ENCODE assay signal across 21 mouse cellular contexts in genomic region chr17:88194693-88195092, GRCm38 (mm10).
"Had no signal": no experiment of that assay in that cellular context is flagged by ENCODE, and none has a peak within 500 bp of the region (broad histone marks: within the 10 kb centered on the region; RNA-seq: fewer than 3 reads in every experiment).

No protein-coding gene starts in this region.

- H3K27me3 ChIP-seq: heart, embryonic 13.5 days; heart, embryonic 15.5 days; hindbrain, embryonic 13.5 days; hindbrain, embryonic 15.5 days; intestine, embryonic 15.5 days; kidney, embryonic 15.5 days; limb, embryonic 13.5 days; limb, embryonic 15.5 days; liver, embryonic 12.5 days had no signal

- H3K4me2 ChIP-seq: heart, embryonic 11.5 days; heart, embryonic 13.5 days; heart, embryonic 15.5 days; hindbrain, embryonic 13.5 days; hindbrain, embryonic 15.5 days; intestine, embryonic 15.5 days; kidney, embryonic 15.5 days; limb, embryonic 13.5 days; limb, embryonic 15.5 days; liver, embryonic 12.5 days had no signal

- DNase-seq: heart, postnatal 14 days; heart, postnatal 36 days; kidney, adult 11 months; kidney, adult 2 months; kidney, adult 9 months; kidney, postnatal 14 days; kidney, postnatal 36 days; left cerebral cortex, postnatal 4 days had no signal

- H3K4me1 ChIP-seq: heart, embryonic 13.5 days; heart, embryonic 15.5 days; hindbrain, embryonic 15.5 days; intestine, embryonic 15.5 days; kidney, embryonic 15.5 days; limb, embryonic 15.5 days; liver, embryonic 12.5 days had no signal

- H3K27ac ChIP-seq: heart, embryonic 13.5 days; heart, embryonic 15.5 days; hindbrain, embryonic 13.5 days; hindbrain, embryonic 15.5 days; hindbrain, postnatal 0 days; intestine, embryonic 15.5 days; kidney, embryonic 15.5 days; kidney, postnatal 0 days; limb, embryonic 13.5 days; liver, embryonic 12.5 days; liver, embryonic 14.5 days had no signal

- H3K4me3 ChIP-seq: heart, embryonic 13.5 days; heart, embryonic 15.5 days; hindbrain, embryonic 13.5 days; hindbrain, embryonic 15.5 days; intestine, embryonic 15.5 days; kidney, embryonic 15.5 days; limb, embryonic 13.5 days; limb, embryonic 15.5 days; liver, embryonic 12.5 days had no signal

- H3K9me3 ChIP-seq: heart, embryonic 13.5 days; heart, embryonic 15.5 days; hindbrain, embryonic 13.5 days; hindbrain, embryonic 15.5 days; intestine, embryonic 15.5 days; kidney, embryonic 15.5 days; limb, embryonic 13.5 days; limb, embryonic 15.5 days; liver, embryonic 12.5 days had no signal

- H3K36me3 ChIP-seq: heart, embryonic 13.5 days; heart, embryonic 15.5 days; hindbrain, embryonic 13.5 days; hindbrain, embryonic 15.5 days; intestine, embryonic 15.5 days; kidney, embryonic 15.5 days; limb, embryonic 13.5 days; limb, embryonic 15.5 days; liver, embryonic 12.5 days had no signal

- H3K9ac ChIP-seq: heart, embryonic 13.5 days; heart, embryonic 15.5 days; hindbrain, embryonic 13.5 days; hindbrain, embryonic 15.5 days; intestine, embryonic 15.5 days; kidney, embryonic 15.5 days; limb, embryonic 13.5 days; limb, embryonic 15.5 days; liver, embryonic 12.5 days; liver, embryonic 14.5 days had no signal
